Mouse (Mus musculus) G1E (cell line): ENCODE measurements around the gene Clstn1.

Experiments
- CTCF ChIP-seq: IDR thresholded peaks from 2 replicates; pipeline ENCODE4 v1.5.1; 2012; ENCODE audit warnings: low read depth, low read length, inconsistent platforms, mixed read lengths
- GATA1 ChIP-seq: IDR thresholded peaks from 2 replicates; pipeline ENCODE4 v1.6.1; 2012; ENCODE audit warnings: borderline replicate concordance, low read length, inconsistent platforms, mixed read lengths
- GATA2 ChIP-seq: IDR thresholded peaks from 2 replicates; pipeline ENCODE4 v1.6.1; 2012; ENCODE audit warnings: low read depth, low read length, inconsistent platforms, borderline replicate concordance
- TAL1 ChIP-seq: conservative IDR thresholded peaks from 2 replicates; pipeline ENCODE4 v1.6.1; 2012; ENCODE audit warnings: low read depth, low read length, inconsistent platforms, mixed read lengths

DNA sequence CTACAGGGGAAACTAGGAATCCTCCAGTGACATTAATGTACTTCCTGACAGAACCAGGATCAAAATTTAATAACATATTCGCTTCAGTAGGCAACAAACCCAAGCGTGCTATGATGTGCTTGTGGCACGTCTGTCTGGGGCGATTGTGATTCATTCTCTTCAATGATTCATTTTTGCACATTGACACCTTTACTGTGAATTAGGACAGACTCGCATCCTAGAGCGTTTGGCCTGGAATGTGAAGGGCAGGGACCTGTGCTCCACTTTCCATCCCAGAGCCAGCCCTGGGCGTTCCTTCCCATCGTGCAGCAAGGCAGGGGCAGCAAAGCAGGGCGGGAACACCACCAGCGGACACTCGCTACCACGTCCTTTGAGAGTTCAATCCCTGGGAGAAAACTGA lies 43.8 kb upstream of the Clstn1 start:
- TF ChIP-seq CTCF (no peak), GATA1 (no peak), GATA2 (no peak), TAL1 (no peak)
